Mouse (Mus musculus) c-Kit-negative CD71-positive TER-119-positive erythroid progenitor cells, embryonic 14.5 days (primary cell): ENCODE measurements at regions not wholly inside any gene's neighbourhood (a gene's known extent, or its start where the extent isn't known, plus 50 kb on each side); places are given as distances from the start of the nearest gene placed in this dataset.
A peak's percentile ranks its signal among the peaks of the same experiment; 100 is the strongest.
"Not testable (repeated sequence)": the region's sequence is repeated elsewhere in the genome, so short reads cannot be mapped to it uniquely, and the experiment has no call there.

ENCODE experiments used
- DNase-seq: peaks from one replicate; pipeline ENCODE4 v3.0.0-alpha.2; 2013; ENCODE audit warnings: low read depth, low spot score

DNA sequence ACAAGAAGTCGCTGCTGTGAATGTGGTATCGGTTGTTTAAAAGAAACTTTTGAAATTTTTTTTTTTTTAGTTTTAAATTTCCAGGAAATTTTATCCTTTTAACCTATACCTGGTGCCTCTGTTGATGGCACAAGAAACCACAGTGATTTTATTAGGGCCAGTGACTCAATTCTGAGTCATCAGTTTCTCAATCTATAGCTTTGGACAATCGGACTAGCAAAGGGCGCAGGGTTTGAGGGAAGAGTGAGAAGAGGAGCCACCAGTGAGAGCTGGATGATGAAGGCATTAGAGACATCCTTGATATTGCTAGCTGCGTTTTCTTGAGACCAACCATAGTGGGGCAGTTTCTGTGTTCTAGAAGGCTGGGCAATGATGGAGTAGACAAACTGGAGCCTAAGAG lies 55.4 kb upstream of the Il33 start:
- DNase-seq, result no peak

GRCm38 (mm10) chr19:29868681-29869080 lies 55.9 kb upstream of the Ranbp6 start:
- DNase-seq, result not testable (repeated sequence)

- DNase-seq, result no peak
Measured at GRCm38 (mm10) chr19:29866822-29867221, 54.0 kb upstream of the Ranbp6 start.

DNA sequence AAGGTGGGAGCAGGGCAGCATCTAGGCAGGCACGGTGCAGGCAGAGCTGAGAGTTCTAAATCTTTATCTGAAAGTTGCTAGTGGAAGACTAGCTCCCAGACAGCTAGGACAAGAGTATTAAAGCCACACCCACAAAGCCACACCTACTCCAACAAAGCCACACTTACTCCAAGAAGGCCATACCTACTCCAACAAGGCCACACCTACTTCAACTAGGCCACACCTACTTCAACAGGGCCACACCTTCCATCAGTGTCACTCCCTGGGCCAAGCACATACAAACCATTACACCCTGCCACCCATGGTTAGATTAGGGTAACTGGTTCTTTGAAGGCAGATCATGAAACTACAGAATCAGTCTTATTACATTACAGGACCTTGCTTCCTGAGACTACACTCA lies 52.4 kb upstream of the Ranbp6 start:
- peak; percentile 2 for DNase-seq

GRCm38 (mm10) chr19:29862808-29863207 lies 50.0 kb upstream of the Ranbp6 start:
- DNase-seq, result no peak
